Mouse (Mus musculus): Measurements from ENCODE around the gene Il12a. TPM values are rescaled to one million over a fixed set of nuclear protein-coding genes. Genes with fewer than 3 reads are reported as not detected.

Il12a gene
- polyA plus RNA-seq (2012; ENCODE audit: low replicate concordance), result 3.2 and 3.4 TPM in 2 replicates

DNA sequence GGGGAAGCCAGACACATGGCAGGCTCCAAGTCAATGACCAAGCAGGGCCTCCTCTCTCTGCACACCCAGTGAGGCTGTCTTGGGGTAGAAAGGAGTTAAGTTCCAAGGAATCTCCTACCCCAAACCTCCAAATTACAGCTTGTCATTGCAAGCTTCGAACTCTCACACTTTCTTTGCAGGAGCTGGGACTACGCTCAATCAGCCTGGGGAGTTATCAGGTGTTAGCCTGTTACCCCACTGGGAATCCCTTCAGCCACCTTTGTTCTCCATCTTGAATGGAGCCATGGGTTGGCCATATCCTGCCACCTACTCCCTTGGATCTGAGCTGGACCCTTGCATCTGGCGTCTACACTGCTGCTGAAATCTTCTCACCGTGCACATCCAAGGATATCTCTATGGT is at the start of gene Il12a:
Il12a (plus strand) TSS at position 301 of the 400 bp plus-strand sequence.

Other genes starting within 250 kb of the Il12a start
- 1.9 and 2.4 TPM in 2 replicates for gene 1110032F04Rik, start 178.9 kb downstream of the Il12a start, polyA plus RNA-seq (2012; ENCODE audit: low replicate concordance)